Mouse (Mus musculus) midbrain, embryonic 10.5 days (tissue): ENCODE data around the gene Gm42715. TPM values are rescaled to one million over a fixed set of nuclear protein-coding genes. Genes with fewer than 3 reads are reported as not detected.
A peak's percentile ranks its signal among the peaks of the same experiment; 100 is the strongest.

Experiments
- DNase-seq: peaks from one replicate; pipeline ENCODE4 v3.0.0-alpha.2; 2017; ENCODE audit warnings: low spot score
- H3K27ac ChIP-seq: fragments of 300-500 bp; sonication (generic); replicated peaks from 2 replicates; pipeline ENCODE4 v1.5.1; 2016; ENCODE audit warnings: mild to moderate bottlenecking
- H3K27me3 ChIP-seq: fragments of 300-500 bp; sonication (generic); 2 replicates; pipeline ENCODE4 v1.6.1; 2016; ENCODE audit warnings: low read depth, mild to moderate bottlenecking; ENCODE audit not compliant: poor library complexity, severe bottlenecking
- H3K36me3 ChIP-seq: fragments of 300-500 bp; sonication (generic); 2 replicates; pipeline ENCODE4 v1.6.1; 2016; ENCODE audit warnings: mild to moderate bottlenecking, moderate library complexity
- H3K4me1 ChIP-seq: fragments of 300-500 bp; sonication (generic); 2 replicates; pipeline ENCODE4 v1.6.1; 2016
- H3K4me3 ChIP-seq: fragments of 300-500 bp; sonication (generic); 2 replicates; pipeline ENCODE4 v1.5.1; 2016; ENCODE audit warnings: mild to moderate bottlenecking, moderate library complexity
- H3K9me3 ChIP-seq: fragments of 300-500 bp; sonication (generic); replicated peaks from 2 replicates; pipeline ENCODE4 v1.6.1; 2016; ENCODE audit warnings: mild to moderate bottlenecking
- WGBS: fragments of 180-500 bp; shearing (Covaris S2); methylation state at CpG from one replicate; pipeline ENCODE4 v1.1.7; 2016; 5-methylcytosine and 5-hydroxymethylcytosine counted together
- polyA plus RNA-seq: library from polyadenylated mRNA; unstranded; fragments of >200 nt; fragmentation: Nextera tagmentation; extraction: Ambion mirVana; gene quantifications from 2 replicates; pipeline ENCODE4 v1.2.1, GENCODE M21; 2016

The Gm42715 gene
- polyA plus RNA-seq, 1 experiment from 2014 or later: 14.3 TPM

GRCm38 (mm10) chr7:127572895-127573471 lies 53.6 kb downstream of the Gm42715 start, which contains the start of gene Phkg2:
Phkg2 (plus strand) TSS chr7:127573340.
- Histone ChIP-seq H3K27me3 (no peaks in the 10 kb centered on the region), H3K4me1 (peaks cover 30% of the 10 kb centered on the region), H3K4me3 (peak within 1 kb of the TSS; percentile 93), H3K36me3 (peaks cover 29% of the 10 kb centered on the region), H3K27ac (peak within 1 kb of the TSS; percentile 92), H3K9me3 (no peaks in the 10 kb centered on the region)
- peak; percentile 92 for DNase-seq
- WGBS: under 1% methylated on average over 17 of the region's 17 CpGs

GRCm38 (mm10) chr7:127573503-127574008 lies 54.2 kb downstream of the Gm42715 start:
- peaks cover 34% of the 10 kb centered on the region for H3K36me3 ChIP-seq
- H3K9me3 ChIP-seq: no peaks in the 10 kb centered on the region
- peak overlapping the region; percentile 93 for H3K4me3 ChIP-seq
- 1% methylated on average over 28 of the region's 28 CpGs for WGBS
- H3K27me3 ChIP-seq: no peaks in the 10 kb centered on the region
- peaks cover 30% of the 10 kb centered on the region for H3K4me1 ChIP-seq
- DNase-seq: no peak
- peak overlapping the region; percentile 92 for H3K27ac ChIP-seq

- DNase-seq: no peak
- Histone ChIP-seq H3K27me3 (no peaks in the 10 kb centered on the region), H3K9me3 (no peaks in the 10 kb centered on the region), H3K27ac (peak overlapping the region; percentile 92; the same call in 1 of the 2 replicates), H3K4me3 (peak overlapping the region; percentile 93), H3K36me3 (peaks cover 33% of the 10 kb centered on the region), H3K4me1 (peaks cover 30% of the 10 kb centered on the region)
- WGBS: 31% methylated on average over 7 of the region's 7 CpGs
Observed at GRCm38 (mm10) chr7:127574115-127574514, 54.7 kb downstream of the Gm42715 start.

- no peaks in the 10 kb centered on the region for H3K27me3 ChIP-seq
- H3K27ac ChIP-seq: no peak overlapping the region
- peaks cover 15% of the 10 kb centered on the region for H3K4me1 ChIP-seq
- DNase-seq: no peak
- no peaks in the 10 kb centered on the region for H3K9me3 ChIP-seq
- WGBS: 95% methylated on average over 6 of the region's 6 CpGs
- peaks cover 73% of the 10 kb centered on the region for H3K36me3 ChIP-seq
- H3K4me3 ChIP-seq: no peak overlapping the region; the same call in 1 of the 2 replicates
Observed at GRCm38 (mm10) chr7:127583260-127583659, 63.9 kb downstream of the Gm42715 start.

GRCm38 (mm10) chr7:127585031-127585430 lies 65.6 kb downstream of the Gm42715 start:
- WGBS: 89% methylated on average over 7 of the region's 7 CpGs
- peaks cover 63% of the 10 kb centered on the region for H3K36me3 ChIP-seq
- H3K27me3 ChIP-seq: no peaks in the 10 kb centered on the region
- no peak overlapping the region for H3K4me3 ChIP-seq
- no peaks in the 10 kb centered on the region for H3K9me3 ChIP-seq
- H3K4me1 ChIP-seq: peaks cover 24% of the 10 kb centered on the region
- no peak overlapping the region for H3K27ac ChIP-seq
- no peak for DNase-seq

GRCm38 (mm10) chr7:127586149-127586548 lies 66.8 kb downstream of the Gm42715 start:
- 95% methylated on average over 6 of the region's 6 CpGs for WGBS
- H3K4me1 ChIP-seq: peaks cover 24% of the 10 kb centered on the region
- no peak for DNase-seq
- peaks cover 63% of the 10 kb centered on the region for H3K36me3 ChIP-seq
- H3K4me3 ChIP-seq: no peak overlapping the region
- no peak overlapping the region for H3K27ac ChIP-seq
- H3K9me3 ChIP-seq: no peaks in the 10 kb centered on the region
- no peaks in the 10 kb centered on the region for H3K27me3 ChIP-seq

GRCm38 (mm10) chr7:127587196-127587595 lies 67.8 kb downstream of the Gm42715 start:
- Histone ChIP-seq H3K9me3 (no peaks in the 10 kb centered on the region), H3K4me3 (peak overlapping the region; percentile 86), H3K27ac (peak overlapping the region; percentile 83), H3K4me1 (peaks cover 24% of the 10 kb centered on the region), H3K36me3 (peaks cover 63% of the 10 kb centered on the region), H3K27me3 (no peaks in the 10 kb centered on the region)
- DNase-seq: no peak
- WGBS: 78% methylated on average over 5 of the region's 5 CpGs

GRCm38 (mm10) chr7:127588011-127588871 lies 68.9 kb downstream of the Gm42715 start, which contains the start of the genes Ccdc189 and Rnf40:
Ccdc189 (minus strand) TSS chr7:127588595.
Rnf40 (plus strand) TSS chr7:127588767.
- H3K4me1 ChIP-seq: peaks cover 24% of the 10 kb centered on the region
- peak; percentile 97 for DNase-seq
- no peaks in the 10 kb centered on the region for H3K9me3 ChIP-seq
- no peaks in the 10 kb centered on the region for H3K27me3 ChIP-seq
- peak within 1 kb of the TSS; percentile 86 for H3K4me3 ChIP-seq
- peaks cover 63% of the 10 kb centered on the region for H3K36me3 ChIP-seq
- H3K27ac ChIP-seq: peak within 1 kb of the TSS; percentile 83
- under 1% methylated on average over 50 of the region's 50 CpGs for WGBS

- H3K27ac ChIP-seq: peak overlapping the region; percentile 83
- H3K9me3 ChIP-seq: no peaks in the 10 kb centered on the region
- WGBS: 6% methylated on average over 29 of the region's 29 CpGs
- H3K36me3 ChIP-seq: peaks cover 63% of the 10 kb centered on the region
- H3K4me1 ChIP-seq: peaks cover 24% of the 10 kb centered on the region
- H3K27me3 ChIP-seq: no peaks in the 10 kb centered on the region
- DNase-seq: no peak
- peak overlapping the region; percentile 86 for H3K4me3 ChIP-seq
Observed at GRCm38 (mm10) chr7:127588901-127589300, 69.5 kb downstream of the Gm42715 start.

- Histone ChIP-seq H3K27ac (0 out of 2 replicates have a peak overlapping the region, but pooled peaks have one; percentile 83), H3K4me3 (peak overlapping the region; percentile 86), H3K9me3 (no peaks in the 10 kb centered on the region), H3K36me3 (peaks cover 63% of the 10 kb centered on the region), H3K4me1 (peaks cover 24% of the 10 kb centered on the region), H3K27me3 (no peaks in the 10 kb centered on the region)
- DNase-seq: no peak
- WGBS: 96% methylated on average over 9 of the region's 9 CpGs
Observed at GRCm38 (mm10) chr7:127589637-127590036, 70.3 kb downstream of the Gm42715 start.

- Histone ChIP-seq H3K9me3 (no peaks in the 10 kb centered on the region), H3K4me3 (no peak overlapping the region), H3K4me1 (peaks cover 24% of the 10 kb centered on the region), H3K36me3 (peaks cover 67% of the 10 kb centered on the region), H3K27ac (no peak overlapping the region), H3K27me3 (no peaks in the 10 kb centered on the region)
- WGBS: 93% methylated on average over 10 of the region's 10 CpGs
- no peak for DNase-seq
Observed at GRCm38 (mm10) chr7:127591108-127591507, 71.7 kb downstream of the Gm42715 start.

GRCm38 (mm10) chr7:127592575-127592974 lies 73.2 kb downstream of the Gm42715 start:
- Histone ChIP-seq H3K4me1 (peaks cover 13% of the 10 kb centered on the region), H3K4me3 (no peak overlapping the region), H3K9me3 (no peaks in the 10 kb centered on the region), H3K27ac (no peak overlapping the region), H3K36me3 (peaks cover 82% of the 10 kb centered on the region), H3K27me3 (no peaks in the 10 kb centered on the region)
- WGBS: 91% methylated on average over 14 of the region's 14 CpGs
- DNase-seq: no peak
